Mouse (Mus musculus) kidney, embryonic 14.5 days (tissue): ENCODE measurements around the gene Atp13a2. TPM values are rescaled to one million over a fixed set of nuclear protein-coding genes. Genes with fewer than 3 reads are reported as not detected.

ENCODE experiments used
- ATAC-seq: fragments of 200-750 bp; cut with Nextera tagmentation; 2 replicates; pipeline ENCODE4 v1.8.0; 2017; ENCODE audit warnings: moderate number of reproducible peaks, mild to moderate bottlenecking, moderate TSS enrichment, moderate library complexity; ENCODE audit not compliant: low FRiP score, low TSS enrichment
- H3K27ac ChIP-seq: fragments of 300-500 bp; sonication (generic); 2 replicates; pipeline ENCODE4 v1.5.1; 2014; ENCODE audit warnings: low read depth, mild to moderate bottlenecking, low read length, moderate library complexity, mixed read lengths
- H3K27me3 ChIP-seq: fragments of 300-500 bp; sonication (generic); 2 replicates; pipeline ENCODE4 v1.6.1; 2014; ENCODE audit warnings: mild to moderate bottlenecking, low read length; ENCODE audit not compliant: control insufficient read depth, insufficient read depth
- H3K36me3 ChIP-seq: fragments of 300-500 bp; sonication (generic); 2 replicates; pipeline ENCODE4 v1.6.1; 2014; ENCODE audit warnings: low read length, mixed read lengths; ENCODE audit not compliant: control insufficient read depth, insufficient read depth
- H3K4me1 ChIP-seq: fragments of 300-500 bp; sonication (generic); 2 replicates; pipeline ENCODE4 v1.6.1; 2014; ENCODE audit warnings: low read length, mixed read lengths; ENCODE audit not compliant: control insufficient read depth, insufficient read depth
- H3K4me2 ChIP-seq: fragments of 300-500 bp; sonication (generic); replicated peaks from 2 replicates; pipeline ENCODE4 v1.6.1; 2014; ENCODE audit warnings: low read depth, mild to moderate bottlenecking, low read length
- H3K4me3 ChIP-seq: fragments of 300-500 bp; sonication (generic); 2 replicates; pipeline ENCODE4 v1.5.1; 2014; ENCODE audit warnings: mild to moderate bottlenecking, low read length
- H3K9ac ChIP-seq: fragments of 300-500 bp; sonication (generic); 2 replicates; pipeline ENCODE4 v1.6.1; 2014; ENCODE audit warnings: low read depth, mild to moderate bottlenecking, low read length, moderate library complexity
- H3K9me3 ChIP-seq: fragments of 300-500 bp; sonication (generic); 2 replicates; pipeline ENCODE4 v1.6.1; 2016; ENCODE audit warnings: low read length; ENCODE audit not compliant: control insufficient read depth
- WGBS: fragments of 180-500 bp; shearing (Covaris S2); extraction: QIAGEN DNeasy Blood & Tissue Kit; methylation state at CpG from one replicate; pipeline ENCODE4 v1.1.7; 2014; 5-methylcytosine and 5-hydroxymethylcytosine counted together
- polyA plus RNA-seq: library from polyadenylated mRNA; unstranded; fragments of >200 nt; fragmentation: Nextera tagmentation; extraction: Ambion mirVana; gene quantifications from 2 replicates; pipeline ENCODE4 v1.2.1, GENCODE M21; 2014

The Atp13a2 gene
- polyA plus RNA-seq, 1 experiment from 2014 or later = 39.5 TPM

DNA sequence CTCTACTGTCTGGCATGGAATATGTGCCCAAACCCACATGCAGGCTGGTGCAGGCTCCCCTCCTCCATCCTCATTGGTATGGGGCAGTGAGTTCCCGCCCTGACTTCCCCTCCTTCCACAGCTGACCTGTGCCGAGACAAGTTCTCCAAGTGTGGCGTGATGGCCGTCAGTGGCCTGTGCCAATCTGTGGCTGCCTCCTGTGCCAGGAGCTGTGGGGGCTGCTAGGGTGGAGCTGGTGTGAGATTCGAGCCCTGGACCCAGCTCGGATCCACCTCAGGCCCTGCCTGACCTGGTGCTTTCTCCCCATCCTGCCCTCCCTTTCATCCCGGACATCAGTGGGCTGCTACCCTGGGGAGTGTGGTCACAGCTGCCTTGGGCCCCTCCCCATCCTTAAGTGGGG lies 28.7 kb downstream of the Atp13a2 start:
- no peaks in the 10 kb centered on the region for H3K9me3 ChIP-seq
- H3K27ac ChIP-seq = no peak overlapping the region
- H3K4me3 ChIP-seq = no peak overlapping the region
- no peak overlapping the region for H3K9ac ChIP-seq
- H3K36me3 ChIP-seq = peaks cover 58% of the 10 kb centered on the region
- no peak overlapping the region for H3K4me2 ChIP-seq
- WGBS = 75% methylated on average over 7 of the region's 7 CpGs
- H3K4me1 ChIP-seq = peaks cover 20% of the 10 kb centered on the region
- no peak for ATAC-seq
- H3K27me3 ChIP-seq = no peaks in the 10 kb centered on the region

- H3K9ac ChIP-seq = no peak overlapping the region
- H3K4me1 ChIP-seq = peaks cover 30% of the 10 kb centered on the region
- WGBS = 63% methylated on average over 9 of the region's 9 CpGs
- no peaks in the 10 kb centered on the region for H3K9me3 ChIP-seq
- no peak overlapping the region for H3K4me3 ChIP-seq
- H3K27me3 ChIP-seq = no peaks in the 10 kb centered on the region
- H3K27ac ChIP-seq = peak overlapping the region; percentile 32; the same call in 1 of the 2 replicates
- H3K36me3 ChIP-seq = peaks cover 58% of the 10 kb centered on the region
- H3K4me2 ChIP-seq = no peak overlapping the region
- no peak for ATAC-seq
Observed at GRCm38 (mm10) chr4:141016311-141016710, 29.6 kb downstream of the Atp13a2 start.

GRCm38 (mm10) chr4:141017657-141018436 lies 31.2 kb downstream of the Atp13a2 start:
- no peaks in the 10 kb centered on the region for H3K27me3 ChIP-seq
- no peak for ATAC-seq
- H3K9me3 ChIP-seq = no peaks in the 10 kb centered on the region
- H3K4me1 ChIP-seq = peaks cover 25% of the 10 kb centered on the region
- H3K27ac ChIP-seq = no peak overlapping the region
- H3K4me2 ChIP-seq = no peak overlapping the region
- peaks cover 61% of the 10 kb centered on the region for H3K36me3 ChIP-seq
- H3K9ac ChIP-seq = no peak overlapping the region; the same call in 1 of the 2 replicates
- 81% methylated on average over 29 of the region's 29 CpGs for WGBS
- H3K4me3 ChIP-seq = no peak overlapping the region

DNA sequence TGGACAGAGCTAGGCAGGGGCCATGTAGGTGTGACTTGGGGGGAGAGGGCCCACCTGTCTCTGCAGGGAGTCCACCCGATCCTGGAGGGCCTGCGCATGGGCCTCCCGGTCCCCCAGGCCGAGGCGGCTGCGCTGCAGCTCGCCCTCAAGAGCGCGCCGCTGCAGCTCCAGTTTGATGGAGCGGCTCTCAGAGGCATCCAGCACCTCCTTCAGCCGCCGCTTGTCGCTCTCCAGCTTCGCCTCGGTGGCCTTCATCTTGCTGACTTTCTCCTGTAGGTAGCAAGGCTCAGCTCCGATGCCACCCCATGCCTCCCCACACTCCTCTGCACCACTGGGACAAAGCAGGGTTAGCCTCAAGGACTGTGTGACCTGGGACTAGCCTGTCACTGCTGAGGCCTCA lies 33.5 kb downstream of the Atp13a2 start:
- Histone ChIP-seq H3K4me2 (no peak overlapping the region), H3K4me3 (no peak overlapping the region), H3K9me3 (no peaks in the 10 kb centered on the region), H3K27ac (peak overlapping the region; percentile 85; the same call in 1 of the 2 replicates), H3K27me3 (no peaks in the 10 kb centered on the region), H3K4me1 (peaks cover 25% of the 10 kb centered on the region), H3K36me3 (peaks cover 47% of the 10 kb centered on the region), H3K9ac (no peak overlapping the region)
- WGBS = 81% methylated on average over 17 of the region's 17 CpGs
- ATAC-seq = no peak

DNA sequence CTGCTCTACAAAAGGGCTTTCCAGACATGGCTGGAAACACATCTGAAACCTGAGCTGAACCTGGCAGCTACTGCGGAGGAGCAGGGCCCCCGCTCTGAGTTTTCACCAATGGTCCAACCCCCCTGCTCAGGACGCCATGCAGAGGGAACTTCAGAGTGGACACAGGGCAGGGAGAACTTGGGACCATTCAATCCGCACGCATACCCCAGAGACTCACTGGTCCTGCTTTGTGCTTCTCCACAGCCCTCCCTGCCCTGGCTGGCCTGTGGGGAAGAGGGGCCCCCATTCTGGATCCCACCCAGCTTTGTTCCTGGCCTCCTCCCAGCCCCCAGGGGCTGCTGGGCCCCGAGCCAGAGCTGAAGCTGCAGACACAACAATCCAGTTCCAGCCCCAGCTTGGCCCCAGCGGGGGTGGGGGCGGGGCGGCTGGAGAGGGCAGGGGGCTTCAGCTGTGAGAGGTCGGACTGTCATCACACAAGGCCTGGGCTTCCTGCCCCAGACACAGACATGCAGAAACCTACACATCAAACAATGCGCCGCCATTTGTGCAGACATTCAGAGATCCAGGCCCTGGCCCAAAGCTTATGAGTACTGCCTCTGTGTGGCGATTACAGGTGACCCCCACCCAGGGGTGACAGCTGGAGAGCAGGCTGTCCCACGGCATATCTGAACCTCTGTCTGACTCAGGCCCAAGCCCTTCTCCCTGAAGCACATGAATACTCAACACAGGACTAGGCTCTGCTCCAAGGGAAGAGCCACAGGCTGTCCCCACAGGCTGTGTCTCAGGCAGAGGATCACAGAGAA lies 34.3 kb downstream of the Atp13a2 start:
- peak overlapping the region; percentile 85 for H3K27ac ChIP-seq
- H3K4me1 ChIP-seq = peaks cover 25% of the 10 kb centered on the region
- H3K36me3 ChIP-seq = peaks cover 42% of the 10 kb centered on the region
- no peaks in the 10 kb centered on the region for H3K27me3 ChIP-seq
- 18% methylated on average over 14 of the region's 14 CpGs for WGBS
- peak overlapping the region; percentile 27 for H3K4me2 ChIP-seq
- ATAC-seq = peak; percentile 71
- H3K4me3 ChIP-seq = no peak overlapping the region
- peak overlapping the region; percentile 48; the same call in 1 of the 2 replicates for H3K9ac ChIP-seq
- no peaks in the 10 kb centered on the region for H3K9me3 ChIP-seq

- Histone ChIP-seq H3K4me2 (no peak overlapping the region), H3K9ac (peak overlapping the region; percentile 48; the same call in 1 of the 2 replicates), H3K36me3 (peaks cover 40% of the 10 kb centered on the region), H3K4me3 (no peak overlapping the region), H3K4me1 (peaks cover 25% of the 10 kb centered on the region), H3K9me3 (no peaks in the 10 kb centered on the region), H3K27ac (peak overlapping the region; percentile 85), H3K27me3 (no peaks in the 10 kb centered on the region)
- WGBS = 70% methylated on average over 11 of the region's 11 CpGs
- ATAC-seq = no peak
Observed at GRCm38 (mm10) chr4:141021614-141021929, 34.9 kb downstream of the Atp13a2 start.

- Histone ChIP-seq H3K9me3 (no peaks in the 10 kb centered on the region), H3K4me3 (no peak overlapping the region), H3K4me2 (no peak overlapping the region), H3K27me3 (no peaks in the 10 kb centered on the region), H3K36me3 (peaks cover 51% of the 10 kb centered on the region), H3K27ac (no peak overlapping the region), H3K9ac (no peak overlapping the region), H3K4me1 (peaks cover 25% of the 10 kb centered on the region)
- WGBS = 70% methylated on average over 9 of the region's 9 CpGs
- ATAC-seq = no peak
Observed at GRCm38 (mm10) chr4:141024052-141024451, 37.4 kb downstream of the Atp13a2 start.

DNA sequence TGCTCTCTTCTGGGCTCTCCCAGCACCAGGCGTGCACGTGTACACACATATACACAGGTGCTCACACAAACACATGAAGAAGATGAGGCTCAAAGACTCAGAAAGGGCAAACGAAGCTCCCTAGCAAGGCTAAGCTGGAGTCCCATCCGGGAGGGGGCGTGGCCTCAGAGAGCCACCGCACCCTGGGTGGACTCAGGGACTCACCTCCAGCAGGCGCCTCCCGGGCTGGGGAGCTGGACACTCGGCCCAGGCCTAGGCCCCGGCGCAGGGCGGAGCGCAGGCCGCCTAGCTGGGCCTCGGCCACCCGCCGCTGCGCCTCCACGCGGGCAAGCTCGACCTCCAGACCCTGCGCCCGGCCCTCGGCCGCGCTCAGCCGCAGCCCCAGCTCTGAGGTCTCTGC lies 38.3 kb downstream of the Atp13a2 start:
- WGBS = 86% methylated on average over 27 of the region's 27 CpGs

More for the DNA sequence above, 38.3 kb downstream of the Atp13a2 start:
- H3K4me1 ChIP-seq = peaks cover 22% of the 10 kb centered on the region
- no peak overlapping the region for H3K27ac ChIP-seq
- H3K4me3 ChIP-seq = no peak overlapping the region
- ATAC-seq = no peak
- no peaks in the 10 kb centered on the region for H3K9me3 ChIP-seq
- peaks cover 53% of the 10 kb centered on the region for H3K36me3 ChIP-seq
- no peaks in the 10 kb centered on the region for H3K27me3 ChIP-seq
- H3K4me2 ChIP-seq = no peak overlapping the region
- H3K9ac ChIP-seq = no peak overlapping the region
